Mouse (Mus musculus): ENCODE measurements around the gene Olfr90.
"Not testable (repeated sequence)": the region's sequence is repeated elsewhere in the genome, so short reads cannot be mapped to it uniquely, and the experiment has no call there.

Gene Olfr90

GRCm38 (mm10) chr17:37088399-37088798 lies at the start of gene Olfr90:
Olfr90 (minus strand) TSS chr17:37088499.
- no peak for DNase-seq (ENCODE audit: low read depth in 1 of 2, low spot score in 2 of 2)

- not testable (repeated sequence) for DNase-seq (ENCODE audit: low read depth in 1 of 2, low spot score in 2 of 2)
Measured at GRCm38 (mm10) chr17:37131366-37131765, 43.1 kb upstream of the Olfr90 start.

GRCm38 (mm10) chr17:37119988-37120387 lies 31.7 kb upstream of the Olfr90 start, which contains the start of gene Olfr92:
Olfr92 (minus strand) TSS chr17:37120088.
- no peak for DNase-seq (ENCODE audit: low read depth in 1 of 2, low spot score in 2 of 2)

- no peak for DNase-seq (ENCODE audit: low read depth in 1 of 2, low spot score in 2 of 2)
Measured at GRCm38 (mm10) chr17:37098178-37098577, 9.9 kb upstream of the Olfr90 start, which contains the start of gene Olfr91. Olfr91 (minus strand) TSS chr17:37098278.

- no peak for DNase-seq (ENCODE audit: low read depth in 1 of 2, low spot score in 2 of 2)
Measured at GRCm38 (mm10) chr17:37093289-37093688, 5.0 kb upstream of the Olfr90 start.

DNA sequence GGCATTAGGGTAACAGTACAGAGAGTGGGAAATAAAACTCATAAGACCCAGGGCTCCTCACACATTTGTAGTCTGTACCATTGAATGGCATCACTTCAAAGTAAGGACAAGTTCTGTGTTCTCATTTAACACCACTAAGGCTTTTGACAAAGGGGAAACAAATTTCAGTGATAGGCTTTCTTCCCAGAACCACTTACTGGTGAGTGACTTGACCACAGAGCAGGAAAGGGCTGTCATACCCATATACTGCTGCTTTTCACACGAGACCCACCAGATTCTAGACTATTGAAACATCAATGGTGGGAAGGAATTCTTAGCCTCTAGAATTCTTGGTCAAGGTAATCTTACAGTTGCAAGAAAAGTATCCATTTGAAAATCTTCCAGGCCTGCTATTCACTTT lies 3.9 kb upstream of the Olfr90 start:
- no peak for DNase-seq (ENCODE audit: low read depth in 1 of 2, low spot score in 2 of 2)

- no peak for DNase-seq (ENCODE audit: low read depth in 1 of 2, low spot score in 2 of 2)
Measured at GRCm38 (mm10) chr17:37085545-37085944, 2.8 kb downstream of the Olfr90 start.

GRCm38 (mm10) chr17:37084632-37085031 lies 3.7 kb downstream of the Olfr90 start:
- DNase-seq (ENCODE audit: low read depth in 1 of 2, low spot score in 2 of 2) = no peak

GRCm38 (mm10) chr17:37083327-37083726 lies 5.0 kb downstream of the Olfr90 start:
- no peak for DNase-seq (ENCODE audit: low read depth in 1 of 2, low spot score in 2 of 2)

DNA sequence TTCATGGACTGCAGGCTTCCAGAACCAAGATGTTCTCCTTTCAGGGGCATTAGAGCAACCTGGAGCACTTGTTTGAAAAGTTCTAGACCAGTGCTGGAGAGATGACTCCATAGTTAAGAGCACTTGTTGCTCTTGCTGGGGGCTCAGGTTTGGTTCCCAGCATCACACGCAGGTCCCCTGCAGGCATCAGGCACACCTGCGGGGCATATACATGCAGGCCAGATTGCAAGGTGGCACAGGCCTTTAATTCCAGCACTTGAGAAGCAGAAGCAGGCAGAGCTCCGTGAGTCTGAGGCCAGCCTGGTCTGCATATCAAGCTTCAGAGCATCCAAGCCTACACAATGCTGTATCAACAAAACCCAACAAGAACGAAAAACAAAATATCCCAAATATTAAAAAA lies 6.6 kb downstream of the Olfr90 start:
- no peak for DNase-seq (ENCODE audit: low read depth in 1 of 2, low spot score in 2 of 2)

- no peak for DNase-seq (ENCODE audit: low read depth in 1 of 2, low spot score in 2 of 2)
Measured at GRCm38 (mm10) chr17:37080119-37080518, 8.2 kb downstream of the Olfr90 start.

GRCm38 (mm10) chr17:37078990-37079389 lies 9.3 kb downstream of the Olfr90 start:
- DNase-seq (ENCODE audit: low read depth in 1 of 2, low spot score in 2 of 2) = no peak

DNA sequence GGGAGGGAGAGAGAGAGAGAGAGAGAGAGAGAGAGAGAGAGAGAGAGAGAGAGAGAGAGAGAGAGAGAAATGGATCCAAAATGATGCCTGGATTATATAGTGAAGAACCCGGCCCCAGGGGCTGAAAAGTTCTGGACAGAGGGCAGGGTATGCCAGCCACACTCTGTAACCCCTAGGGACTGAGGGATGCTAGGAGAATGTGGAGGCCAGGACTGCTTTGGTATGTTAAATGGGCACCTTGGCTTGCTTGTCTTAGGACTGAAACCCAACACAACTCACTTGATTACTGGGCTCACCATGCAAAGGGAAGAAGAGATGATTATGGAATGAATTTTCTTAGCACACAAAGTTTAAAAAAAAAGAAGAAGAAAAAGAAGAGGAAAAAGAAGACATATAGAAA lies 10.1 kb downstream of the Olfr90 start:
- DNase-seq (ENCODE audit: low read depth in 1 of 2, low spot score in 2 of 2) = no peak

GRCm38 (mm10) chr17:37075766-37076165 lies 12.5 kb downstream of the Olfr90 start:
- no peak for DNase-seq (ENCODE audit: low read depth in 1 of 2, low spot score in 2 of 2)

GRCm38 (mm10) chr17:37075181-37075580 lies 13.1 kb downstream of the Olfr90 start:
- no peak for DNase-seq (ENCODE audit: low read depth in 1 of 2, low spot score in 2 of 2)

GRCm38 (mm10) chr17:37072730-37073276 lies 15.5 kb downstream of the Olfr90 start:
- DNase-seq (ENCODE audit: low read depth in 1 of 2, low spot score in 2 of 2) = no peak

DNA sequence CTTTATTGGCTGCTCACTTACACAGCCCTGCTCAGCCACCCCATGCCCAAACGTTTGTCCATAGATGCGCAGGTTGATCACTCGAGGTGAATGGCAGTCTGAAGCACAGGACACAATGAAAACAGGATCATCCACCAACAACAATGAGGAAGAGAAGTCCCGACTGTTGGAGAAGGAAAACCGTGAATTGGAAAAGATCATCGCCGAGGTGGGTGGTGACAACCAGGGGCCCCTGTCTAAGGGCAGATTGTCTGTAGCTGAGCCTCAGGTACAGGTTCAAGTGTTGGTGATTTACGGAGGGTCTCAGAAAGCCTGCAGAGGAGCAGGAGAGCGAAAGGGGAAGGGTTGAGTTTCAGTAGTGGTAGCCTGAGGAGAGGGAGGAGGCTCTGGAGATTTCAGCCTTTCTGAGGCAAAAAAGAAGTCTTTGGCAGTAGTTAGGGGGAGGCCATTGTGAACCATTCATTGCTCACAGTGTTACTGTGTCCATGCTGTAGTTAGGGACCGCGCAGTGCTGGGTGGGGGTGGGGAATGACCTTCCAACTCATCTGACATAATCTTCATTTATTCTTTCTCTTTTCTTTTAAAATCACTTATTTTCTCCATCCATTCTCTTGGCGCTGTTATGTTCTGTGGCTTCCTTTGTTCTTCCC lies 16.1 kb downstream of the Olfr90 start:
- no peak for DNase-seq (ENCODE audit: low read depth in 1 of 2, low spot score in 2 of 2)

DNA sequence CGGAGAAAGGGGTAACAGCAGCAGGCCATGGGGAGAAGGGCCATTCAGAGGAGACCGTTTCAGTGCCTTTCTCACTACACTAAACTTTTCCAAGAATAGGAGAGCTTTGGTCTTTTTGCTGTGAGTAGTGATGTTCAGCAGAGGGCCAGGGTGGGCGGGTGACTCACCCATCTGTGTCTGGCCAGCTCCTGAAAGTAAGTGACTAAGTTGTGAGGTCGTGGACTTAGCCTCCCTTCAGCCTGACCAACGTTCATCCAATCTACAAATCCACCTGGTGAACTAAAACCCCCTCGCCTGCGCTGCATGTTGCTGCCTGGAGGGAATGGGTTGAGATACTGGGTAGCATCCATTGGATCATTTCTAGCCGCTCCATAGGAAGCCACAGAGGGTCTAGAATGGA lies 18.2 kb downstream of the Olfr90 start:
- no peak for DNase-seq (ENCODE audit: low read depth in 1 of 2, low spot score in 2 of 2)

GRCm38 (mm10) chr17:37067861-37068260 lies 20.4 kb downstream of the Olfr90 start:
- no peak for DNase-seq (ENCODE audit: low read depth in 1 of 2, low spot score in 2 of 2)

GRCm38 (mm10) chr17:37065993-37066392 lies 22.3 kb downstream of the Olfr90 start:
- DNase-seq (ENCODE audit: low read depth in 1 of 2, low spot score in 2 of 2) = no peak

DNA sequence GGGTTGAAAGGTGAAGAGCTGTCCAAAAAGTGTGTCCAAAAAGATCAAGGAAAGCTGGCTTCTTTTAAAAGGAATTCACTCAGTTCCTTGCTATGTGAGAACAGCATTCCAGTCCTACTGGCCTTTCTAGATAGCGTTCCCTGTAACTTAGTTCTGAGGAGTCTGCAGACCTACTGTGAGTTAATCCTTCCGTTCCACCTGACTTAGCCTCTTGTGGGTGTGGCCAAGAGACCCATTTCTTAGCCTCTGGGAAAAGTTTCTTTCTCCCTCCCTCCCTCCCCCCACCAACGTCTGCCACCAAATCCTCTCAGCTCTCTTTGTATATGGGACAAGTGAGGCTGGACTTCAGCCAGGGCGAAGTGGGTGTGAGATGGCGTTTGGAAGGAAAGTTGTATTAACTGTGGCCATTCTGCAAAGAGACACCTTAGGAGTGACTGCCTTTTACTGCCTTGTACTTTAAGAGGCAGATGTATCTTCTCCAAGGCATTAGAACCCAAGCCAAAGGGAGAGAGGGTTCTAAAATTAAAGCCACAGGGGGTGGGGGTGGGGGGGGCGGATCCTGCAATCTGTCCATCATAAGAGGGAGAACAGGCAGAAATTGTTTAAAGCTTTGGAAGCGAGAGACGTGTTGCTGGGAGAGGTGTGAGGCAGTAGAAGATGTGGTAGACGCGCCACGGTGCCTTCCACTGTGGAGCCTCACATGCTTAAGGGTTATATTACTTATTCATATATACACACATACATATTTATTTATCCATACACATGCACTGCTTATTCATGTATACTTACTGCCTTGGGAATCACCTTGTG lies 24.4 kb downstream of the Olfr90 start:
- DNase-seq (ENCODE audit: low read depth in 1 of 2, low spot score in 2 of 2) = no peak

- DNase-seq (ENCODE audit: low read depth in 1 of 2, low spot score in 2 of 2) = no peak
Measured at GRCm38 (mm10) chr17:37063063-37063462, 25.2 kb downstream of the Olfr90 start.
